Mouse (Mus musculus): ENCODE data around the gene Cuedc2. TPM values are rescaled to one million over a fixed set of nuclear protein-coding genes. Genes with fewer than 3 reads are reported as not detected.

Gene Cuedc2
- polyA plus RNA-seq, 1 experiment from 2014 or later: 132 TPM

GRCm38 (mm10) chr19:46344710-46345419 is 6.4 kb upstream of the Cuedc2 start:
- Histone ChIP-seq H3K4me2 (ENCODE audit: low read depth, low read length) (no peak overlapping the region), H3K36me3 (ENCODE audit: control insufficient read depth, insufficient read depth, low read length) (no peaks in the 10 kb centered on the region), H3K9me3 (ENCODE audit: control insufficient read depth, low read length) (no peaks in the 10 kb centered on the region), H3K4me3 (ENCODE audit: low read length) (no peak overlapping the region), H3K27me3 (replicated peaks; ENCODE audit: control insufficient read depth, insufficient read depth, low read length) (peaks cover 3% of the 10 kb centered on the region; the same call in 1 of the 2 replicates), H3K9ac (ENCODE audit: low read depth, low read length) (no peak overlapping the region), H3K27ac (ENCODE audit: low read length) (no peak overlapping the region; the same call in 1 of the 2 replicates), H3K4me1 (ENCODE audit: control insufficient read depth, insufficient read depth, low read length) (peaks cover 12% of the 10 kb centered on the region)
- WGBS: 19% methylated on average over 7 of the region's 7 CpGs
- no peak for ATAC-seq

GRCm38 (mm10) chr19:46339287-46339971 is 927 bp upstream of the Cuedc2 start:
- 77% methylated on average over 7 of the region's 7 CpGs for WGBS

GRCm38 (mm10) chr19:46338942-46339286 is 412 bp upstream of the Cuedc2 start:
- peaks cover 3% of the 10 kb centered on the region; the same call in 1 of the 2 replicates for H3K27me3 ChIP-seq (replicated peaks; ENCODE audit: control insufficient read depth, insufficient read depth, low read length)
- H3K9me3 ChIP-seq (ENCODE audit: control insufficient read depth, low read length): no peaks in the 10 kb centered on the region
- peak; percentile 9 for ATAC-seq
- peaks cover 16% of the 10 kb centered on the region for H3K4me1 ChIP-seq (ENCODE audit: control insufficient read depth, insufficient read depth, low read length)
- peak overlapping the region; percentile 85 for H3K4me3 ChIP-seq (ENCODE audit: low read length)
- H3K4me2 ChIP-seq (ENCODE audit: low read depth, low read length): peak overlapping the region; percentile 51
- no peaks in the 10 kb centered on the region for H3K36me3 ChIP-seq (ENCODE audit: control insufficient read depth, insufficient read depth, low read length)
- H3K27ac ChIP-seq (ENCODE audit: low read length): peak overlapping the region; percentile 39
- H3K9ac ChIP-seq (ENCODE audit: low read depth, low read length): peak overlapping the region; percentile 62
- 50% methylated on average over 6 of the region's 6 CpGs for WGBS

More at GRCm38 (mm10) chr19:46339287-46339971, 927 bp upstream of the Cuedc2 start:
- no peak; the same call in 1 of the 2 replicates for ATAC-seq
- Histone ChIP-seq H3K4me1 (ENCODE audit: control insufficient read depth, insufficient read depth, low read length) (peaks cover 16% of the 10 kb centered on the region), H3K27me3 (replicated peaks; ENCODE audit: control insufficient read depth, insufficient read depth, low read length) (peaks cover 3% of the 10 kb centered on the region; the same call in 1 of the 2 replicates), H3K36me3 (ENCODE audit: control insufficient read depth, insufficient read depth, low read length) (no peaks in the 10 kb centered on the region), H3K27ac (ENCODE audit: low read length) (peak overlapping the region; percentile 45), H3K4me3 (ENCODE audit: low read length) (no peak overlapping the region), H3K9ac (ENCODE audit: low read depth, low read length) (peak overlapping the region; percentile 62; the same call in 1 of the 2 replicates), H3K9me3 (ENCODE audit: control insufficient read depth, low read length) (no peaks in the 10 kb centered on the region), H3K4me2 (ENCODE audit: low read depth, low read length) (peak overlapping the region; percentile 51; the same call in 1 of the 2 replicates)

- peak overlapping the region; percentile 86 for H3K9ac ChIP-seq (ENCODE audit: low read depth, low read length)
- no peaks in the 10 kb centered on the region for H3K36me3 ChIP-seq (ENCODE audit: control insufficient read depth, insufficient read depth, low read length)
- H3K9me3 ChIP-seq (ENCODE audit: control insufficient read depth, low read length): no peaks in the 10 kb centered on the region
- peak overlapping the region; percentile 18; the same call in 1 of the 2 replicates for H3K27ac ChIP-seq (ENCODE audit: low read length)
- 33% methylated on average over 15 of the region's 15 CpGs for WGBS
- 0 out of 2 replicates have a peak, but pooled peaks have one; percentile 2 for ATAC-seq
- peak overlapping the region; percentile 81 for H3K4me2 ChIP-seq (ENCODE audit: low read depth, low read length)
- H3K4me1 ChIP-seq (ENCODE audit: control insufficient read depth, insufficient read depth, low read length): peaks cover 16% of the 10 kb centered on the region
- H3K27me3 ChIP-seq (replicated peaks; ENCODE audit: control insufficient read depth, insufficient read depth, low read length): peaks cover 3% of the 10 kb centered on the region; the same call in 1 of the 2 replicates
- peak overlapping the region; percentile 85 for H3K4me3 ChIP-seq (ENCODE audit: low read length)
Measured at GRCm38 (mm10) chr19:46337719-46338330, 677 bp downstream of the Cuedc2 start.

DNA sequence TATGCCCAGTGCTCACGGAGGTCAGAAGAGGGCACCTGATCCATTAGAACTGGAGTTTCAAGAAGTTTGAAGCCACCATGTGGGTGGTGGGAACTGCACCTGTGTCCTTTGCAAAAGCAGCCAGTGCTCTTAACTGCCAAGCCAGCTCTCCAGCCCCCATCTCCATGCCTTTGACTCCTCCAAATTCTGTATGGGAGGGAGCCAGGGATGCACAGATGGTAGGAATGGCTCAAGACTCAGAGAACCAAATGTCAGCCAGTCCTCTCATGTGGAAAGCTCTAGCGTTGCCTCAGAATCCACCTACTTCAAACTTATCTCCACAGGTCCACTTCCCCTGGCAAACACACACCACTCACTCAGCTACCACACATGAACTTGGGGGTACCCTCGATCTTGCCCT is 4.6 kb downstream of the Cuedc2 start:
- no peak overlapping the region for H3K9ac ChIP-seq (ENCODE audit: low read depth, low read length)
- ATAC-seq: no peak
- no peak overlapping the region for H3K4me2 ChIP-seq (ENCODE audit: low read depth, low read length)
- H3K4me1 ChIP-seq (ENCODE audit: control insufficient read depth, insufficient read depth, low read length): peaks cover 20% of the 10 kb centered on the region
- H3K9me3 ChIP-seq (ENCODE audit: control insufficient read depth, low read length): no peaks in the 10 kb centered on the region
- H3K27me3 ChIP-seq (replicated peaks; ENCODE audit: control insufficient read depth, insufficient read depth, low read length): no peaks in the 10 kb centered on the region
- WGBS: 88% methylated on average over 3 of the region's 3 CpGs
- H3K4me3 ChIP-seq (ENCODE audit: low read length): no peak overlapping the region
- H3K36me3 ChIP-seq (ENCODE audit: control insufficient read depth, insufficient read depth, low read length): peaks cover 6% of the 10 kb centered on the region; the same call in 1 of the 2 replicates
- H3K27ac ChIP-seq (ENCODE audit: low read length): no peak overlapping the region

- Histone ChIP-seq H3K4me3 (ENCODE audit: low read length) (no peak overlapping the region), H3K4me1 (ENCODE audit: control insufficient read depth, insufficient read depth, low read length) (peaks cover 16% of the 10 kb centered on the region), H3K4me2 (ENCODE audit: low read depth, low read length) (no peak overlapping the region), H3K27me3 (replicated peaks; ENCODE audit: control insufficient read depth, insufficient read depth, low read length) (no peaks in the 10 kb centered on the region), H3K9me3 (ENCODE audit: control insufficient read depth, low read length) (no peaks in the 10 kb centered on the region), H3K27ac (ENCODE audit: low read length) (no peak overlapping the region), H3K36me3 (ENCODE audit: control insufficient read depth, insufficient read depth, low read length) (peaks cover 6% of the 10 kb centered on the region; the same call in 1 of the 2 replicates), H3K9ac (ENCODE audit: low read depth, low read length) (no peak overlapping the region)
- 72% methylated on average over 7 of the region's 7 CpGs for WGBS
- ATAC-seq: no peak
Measured at GRCm38 (mm10) chr19:46332721-46333339, 5.7 kb downstream of the Cuedc2 start.

DNA sequence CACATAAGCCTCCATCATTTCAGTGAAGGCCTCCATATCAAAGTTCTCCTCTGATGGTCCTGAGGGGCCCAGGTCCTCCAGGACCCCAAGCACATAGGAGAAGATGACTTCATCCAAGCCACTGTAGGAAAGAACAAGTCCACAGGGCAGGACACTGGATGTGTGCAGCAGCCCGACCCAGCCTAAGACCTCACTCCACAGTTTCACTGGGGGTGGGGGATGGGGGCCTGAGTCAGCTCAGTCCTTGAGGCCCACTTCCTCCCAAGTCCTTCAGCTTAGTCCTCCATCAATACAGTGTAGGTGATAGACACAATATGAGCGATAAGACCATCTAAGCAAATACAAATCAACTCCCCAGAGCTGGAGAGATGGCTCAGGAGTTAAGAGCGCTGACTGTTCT is 6.6 kb downstream of the Cuedc2 start:
- Histone ChIP-seq H3K4me2 (ENCODE audit: low read depth, low read length) (no peak overlapping the region), H3K9me3 (ENCODE audit: control insufficient read depth, low read length) (no peaks in the 10 kb centered on the region), H3K4me3 (ENCODE audit: low read length) (no peak overlapping the region), H3K27ac (ENCODE audit: low read length) (no peak overlapping the region), H3K9ac (ENCODE audit: low read depth, low read length) (no peak overlapping the region), H3K36me3 (ENCODE audit: control insufficient read depth, insufficient read depth, low read length) (peaks cover 6% of the 10 kb centered on the region; the same call in 1 of the 2 replicates), H3K4me1 (ENCODE audit: control insufficient read depth, insufficient read depth, low read length) (peaks cover 21% of the 10 kb centered on the region), H3K27me3 (replicated peaks; ENCODE audit: control insufficient read depth, insufficient read depth, low read length) (0 out of 2 replicates have a peak, but pooled peaks cover 2% of the 10 kb centered on the region)
- no peak for ATAC-seq
- WGBS: 81% methylated on average over 3 of the region's 3 CpGs

DNA sequence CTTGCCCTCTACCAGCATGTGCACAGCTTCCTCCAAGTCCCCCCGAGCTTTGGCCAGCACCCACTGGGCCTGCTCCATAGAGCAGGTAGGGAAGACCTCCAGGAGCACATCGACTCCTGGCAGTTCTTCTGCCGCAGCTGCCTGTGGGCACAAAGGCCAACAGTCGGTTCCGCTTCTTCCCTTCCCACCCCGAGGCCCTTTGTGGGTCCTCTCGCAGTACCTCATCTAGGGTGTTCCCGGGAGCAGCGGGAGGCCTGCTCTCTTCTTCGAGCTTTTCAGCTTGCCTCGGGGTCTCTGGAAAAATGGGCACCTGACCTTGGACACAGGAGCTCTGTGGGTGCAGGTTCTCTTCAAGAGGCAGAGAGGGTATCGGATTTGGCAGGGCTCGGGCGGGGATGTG is 7.2 kb downstream of the Cuedc2 start:
- 88% methylated on average over 14 of the region's 14 CpGs for WGBS

More for the DNA sequence above, 7.2 kb downstream of the Cuedc2 start:
- no peak for ATAC-seq
- Histone ChIP-seq H3K9me3 (ENCODE audit: control insufficient read depth, low read length) (no peaks in the 10 kb centered on the region), H3K27ac (ENCODE audit: low read length) (no peak overlapping the region), H3K9ac (ENCODE audit: low read depth, low read length) (no peak overlapping the region), H3K4me2 (ENCODE audit: low read depth, low read length) (no peak overlapping the region), H3K27me3 (replicated peaks; ENCODE audit: control insufficient read depth, insufficient read depth, low read length) (peaks cover 8% of the 10 kb centered on the region; the same call in 1 of the 2 replicates), H3K4me1 (ENCODE audit: control insufficient read depth, insufficient read depth, low read length) (peaks cover 27% of the 10 kb centered on the region), H3K4me3 (ENCODE audit: low read length) (no peak overlapping the region), H3K36me3 (ENCODE audit: control insufficient read depth, insufficient read depth, low read length) (peaks cover 6% of the 10 kb centered on the region; the same call in 1 of the 2 replicates)
